Mouse (Mus musculus): ENCODE results near the gene Dhx40. TPM values are rescaled to one million over a fixed set of nuclear protein-coding genes. Genes with fewer than 3 reads are reported as not detected.
"Not testable (repeated sequence)": the region's sequence is repeated elsewhere in the genome, so short reads cannot be mapped to it uniquely, and the experiment has no call there.

Dhx40 gene
- polyA plus RNA-seq, 1 experiment, result 18.6 TPM

DNA sequence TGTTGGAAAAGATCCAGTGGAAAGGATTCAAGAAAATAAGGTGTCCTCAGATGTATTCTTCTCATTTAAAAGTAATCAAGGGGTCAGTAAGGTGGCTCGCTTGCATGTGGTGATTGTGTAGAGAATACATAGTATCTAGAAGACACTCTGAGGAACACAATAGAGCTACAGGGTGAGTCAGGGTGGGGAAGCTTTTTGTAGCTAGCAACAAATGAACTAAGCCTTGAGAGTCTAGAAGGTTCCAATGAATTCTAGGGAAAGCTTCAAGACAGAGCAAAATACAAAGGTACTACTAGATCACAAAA lies 3.7 kb upstream of the Dhx40 start:
- TF ChIP-seq CTCF (IDR thresholded peaks at IDR 0.05; ENCODE audit: borderline replicate concordance, extremely low read depth, insufficient read depth, insufficient read length) (no peak), POLR2A (IDR thresholded peaks at IDR 0.05; ENCODE audit: borderline replicate concordance, extremely low read depth, insufficient read depth, insufficient read length, poor library complexity, severe bottlenecking) (no peak)

GRCm38 (mm10) chr11:86810572-86811325 lies 3.2 kb upstream of the Dhx40 start:
- TF ChIP-seq POLR2A (IDR thresholded peaks at IDR 0.05; ENCODE audit: borderline replicate concordance, extremely low read depth, insufficient read depth, insufficient read length, poor library complexity, severe bottlenecking) (no peak), CTCF (IDR thresholded peaks at IDR 0.05; ENCODE audit: borderline replicate concordance, extremely low read depth, insufficient read depth, insufficient read length) (no peak)
- no peak for DNase-seq (ENCODE audit: low read depth)

More for the DNA sequence above, 3.7 kb upstream of the Dhx40 start:
- no peak for DNase-seq (ENCODE audit: low read depth)

DNA sequence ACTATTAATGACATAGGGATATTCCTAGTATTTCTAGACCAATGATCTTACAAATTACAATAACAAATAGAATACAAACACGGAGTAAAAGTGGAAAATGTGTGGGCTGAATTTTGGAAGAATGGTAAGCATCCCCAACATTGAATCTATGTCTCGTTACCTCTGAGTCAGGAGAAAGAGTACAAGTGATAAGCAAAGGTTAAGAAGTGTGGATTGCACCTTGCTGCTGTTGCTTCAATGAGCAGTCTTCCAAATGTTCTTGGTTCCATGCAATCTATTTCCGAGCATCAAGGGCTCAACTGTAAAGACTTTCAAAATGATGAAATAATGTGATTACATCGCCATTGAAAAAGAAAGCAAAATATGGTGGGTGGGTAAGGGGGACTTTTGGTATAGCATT lies 2.3 kb upstream of the Dhx40 start:
- no peak for TF ChIP-seq POLR2A (IDR thresholded peaks at IDR 0.05; ENCODE audit: borderline replicate concordance, extremely low read depth, insufficient read depth, insufficient read length, poor library complexity, severe bottlenecking)
- no peak for TF ChIP-seq CTCF (IDR thresholded peaks at IDR 0.05; ENCODE audit: borderline replicate concordance, extremely low read depth, insufficient read depth, insufficient read length)
- no peak for DNase-seq (ENCODE audit: low read depth)

DNA sequence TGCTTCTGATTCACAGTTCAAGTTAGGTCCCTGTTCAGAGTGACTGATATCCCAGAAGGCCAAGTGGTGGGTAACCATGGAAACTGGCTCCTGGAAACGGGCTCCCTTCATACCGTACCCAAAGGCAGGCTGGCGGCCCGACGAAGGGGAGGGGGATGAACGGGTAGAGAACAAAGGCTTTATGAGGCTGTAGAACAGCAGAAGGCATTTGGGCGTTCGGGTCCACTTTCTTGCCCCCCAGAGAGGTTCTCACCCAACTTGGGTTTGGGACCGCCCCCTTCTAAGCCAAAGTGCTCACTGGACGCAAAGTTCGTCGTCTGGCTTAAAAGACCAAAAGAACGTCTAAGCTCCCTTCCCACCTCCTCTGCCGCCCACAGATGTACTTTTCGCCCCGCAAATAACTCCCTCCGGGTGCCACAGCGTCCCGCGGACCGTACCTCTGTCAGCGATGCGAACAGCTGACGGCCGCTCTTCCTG lies 507 bp downstream of the Dhx40 start:
- peak; percentile 93 for DNase-seq (ENCODE audit: low read depth)
- TF ChIP-seq POLR2A (IDR thresholded peaks at IDR 0.05; ENCODE audit: borderline replicate concordance, extremely low read depth, insufficient read depth, insufficient read length, poor library complexity, severe bottlenecking), result no peak
- TF ChIP-seq CTCF (IDR thresholded peaks at IDR 0.05; ENCODE audit: borderline replicate concordance, extremely low read depth, insufficient read depth, insufficient read length), result no peak

DNA sequence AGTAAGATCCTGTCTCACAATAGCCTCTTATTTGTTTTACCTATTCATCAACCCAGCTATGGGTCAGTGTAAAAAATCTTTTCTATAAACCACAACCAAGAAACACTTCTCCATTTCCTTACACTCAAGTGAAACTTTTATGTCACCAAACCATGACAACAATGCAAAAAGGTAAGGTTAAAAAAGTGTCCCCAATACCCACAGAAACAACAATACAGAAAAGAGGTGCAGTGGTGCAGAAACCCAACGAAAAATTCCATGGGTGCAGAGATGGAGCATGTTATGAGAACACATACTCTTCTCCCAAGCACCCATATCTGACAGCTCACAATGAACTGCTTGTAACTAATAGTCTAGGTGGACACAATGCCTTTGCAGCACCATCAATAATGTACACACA lies 13.4 kb downstream of the Dhx40 start:
- TF ChIP-seq CTCF (IDR thresholded peaks at IDR 0.05; ENCODE audit: borderline replicate concordance, extremely low read depth, insufficient read depth, insufficient read length) (no peak), POLR2A (IDR thresholded peaks at IDR 0.05; ENCODE audit: borderline replicate concordance, extremely low read depth, insufficient read depth, insufficient read length, poor library complexity, severe bottlenecking) (no peak)
- no peak for DNase-seq (ENCODE audit: low read depth)

DNA sequence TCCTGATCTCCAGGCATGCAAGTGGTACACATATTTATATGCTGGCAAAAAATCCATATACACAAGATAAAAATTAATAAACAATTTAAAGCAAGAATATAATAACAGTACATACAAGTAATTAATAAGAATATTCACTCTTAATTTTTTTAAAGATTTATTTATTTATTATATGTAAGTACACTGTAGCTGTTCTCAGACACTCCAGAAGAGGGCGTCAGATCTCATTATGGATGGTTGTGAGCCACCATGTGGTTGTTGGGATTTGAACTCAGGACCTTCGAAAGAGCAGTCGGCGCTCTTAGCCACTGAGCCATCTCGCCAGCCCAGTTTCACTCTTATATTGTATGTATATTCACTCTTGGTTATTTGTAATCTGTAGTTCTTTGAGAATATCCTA lies 20.1 kb downstream of the Dhx40 start:
- DNase-seq (ENCODE audit: low read depth), result not testable (repeated sequence)

DNA sequence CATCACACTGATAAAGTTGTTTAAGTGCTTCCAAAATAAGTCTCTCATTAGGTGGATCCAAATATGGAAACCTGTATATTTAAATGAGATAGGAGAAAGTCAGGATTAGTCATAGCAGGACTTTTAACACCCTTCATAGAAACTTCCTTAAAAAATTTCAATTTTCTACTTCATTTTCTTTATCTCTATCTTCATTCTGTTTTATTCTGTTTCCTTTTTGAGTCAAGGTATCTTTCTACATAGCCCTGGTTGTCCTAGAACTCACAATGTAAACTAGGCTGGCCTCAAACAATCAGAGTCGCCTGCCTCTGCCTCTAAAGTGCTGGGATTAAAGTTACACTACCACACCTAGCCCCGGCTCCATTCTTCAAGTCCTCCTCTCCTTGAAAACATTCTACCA lies 21.8 kb downstream of the Dhx40 start:
- no peak for TF ChIP-seq CTCF (IDR thresholded peaks at IDR 0.05; ENCODE audit: borderline replicate concordance, extremely low read depth, insufficient read depth, insufficient read length)
- TF ChIP-seq POLR2A (IDR thresholded peaks at IDR 0.05; ENCODE audit: borderline replicate concordance, extremely low read depth, insufficient read depth, insufficient read length, poor library complexity, severe bottlenecking), result no peak
- no peak for DNase-seq (ENCODE audit: low read depth)

DNA sequence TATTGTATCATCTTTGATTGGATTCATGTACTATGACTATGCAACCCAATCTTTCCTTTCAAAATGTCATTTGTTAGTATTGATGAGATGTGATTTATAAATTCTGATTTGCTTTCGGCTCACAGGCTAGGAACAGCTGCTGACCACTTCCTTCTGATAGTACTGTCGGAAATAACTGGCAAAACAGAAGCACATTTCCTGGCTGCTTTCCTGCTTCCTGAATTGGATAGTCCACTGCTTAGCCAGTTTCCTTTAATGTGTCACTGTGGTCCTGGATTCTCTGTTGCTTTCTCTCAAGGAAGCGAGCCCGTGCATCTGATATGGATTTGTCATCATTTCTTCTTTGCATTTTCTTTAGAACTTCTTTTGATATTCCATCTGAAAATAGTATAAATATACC lies 37.7 kb downstream of the Dhx40 start:
- DNase-seq (ENCODE audit: low read depth), result no peak
- TF ChIP-seq POLR2A (IDR thresholded peaks at IDR 0.05; ENCODE audit: borderline replicate concordance, extremely low read depth, insufficient read depth, insufficient read length, poor library complexity, severe bottlenecking), result no peak

DNA sequence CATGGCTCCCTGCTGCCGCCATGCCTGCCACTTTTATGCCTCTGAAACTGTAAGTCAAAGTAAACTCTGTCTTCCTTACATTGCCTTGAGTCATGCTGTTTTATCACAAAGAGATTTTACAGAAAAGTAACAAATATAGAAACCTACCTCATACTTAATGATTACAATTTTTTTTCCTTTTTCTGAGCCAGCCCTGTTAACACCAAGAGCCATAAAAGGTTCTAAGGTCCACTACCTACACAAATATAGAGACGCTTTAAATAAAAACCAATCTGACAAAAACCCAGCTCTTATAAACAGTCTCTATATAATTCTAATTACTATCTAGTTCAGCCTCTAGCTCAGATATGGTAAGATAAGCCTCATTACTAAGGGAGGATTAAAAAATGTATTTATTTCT lies 43.0 kb downstream of the Dhx40 start:
- DNase-seq (ENCODE audit: low read depth), result no peak
- TF ChIP-seq CTCF (IDR thresholded peaks at IDR 0.05; ENCODE audit: borderline replicate concordance, extremely low read depth, insufficient read depth, insufficient read length) (no peak), POLR2A (IDR thresholded peaks at IDR 0.05; ENCODE audit: borderline replicate concordance, extremely low read depth, insufficient read depth, insufficient read length, poor library complexity, severe bottlenecking) (no peak)

DNA sequence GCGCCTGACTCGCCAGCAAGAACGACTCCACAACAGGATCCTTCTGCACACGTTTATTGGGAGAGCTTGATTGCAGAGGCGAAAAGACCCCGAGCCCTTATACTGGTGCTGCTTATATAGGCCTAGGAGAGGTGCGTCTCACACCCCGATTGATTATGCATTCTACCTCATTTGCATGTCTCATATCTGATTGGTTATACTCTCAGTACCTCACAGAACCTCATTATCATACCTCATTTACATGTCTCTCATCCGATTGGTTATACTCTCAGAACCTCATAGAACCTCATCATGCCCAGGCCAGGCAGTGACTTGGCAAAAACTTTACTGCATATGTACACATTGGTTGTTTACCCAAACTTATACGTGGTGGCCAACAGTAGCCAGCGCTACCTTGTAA lies 44.4 kb downstream of the Dhx40 start:
- not testable (repeated sequence) for DNase-seq (ENCODE audit: low read depth)

GRCm38 (mm10) chr11:86760357-86760756 lies 47.2 kb downstream of the Dhx40 start:
- TF ChIP-seq POLR2A (IDR thresholded peaks at IDR 0.05; ENCODE audit: borderline replicate concordance, extremely low read depth, insufficient read depth, insufficient read length, poor library complexity, severe bottlenecking) (no peak), CTCF (IDR thresholded peaks at IDR 0.05; ENCODE audit: borderline replicate concordance, extremely low read depth, insufficient read depth, insufficient read length) (no peak)
- no peak for DNase-seq (ENCODE audit: low read depth)

- DNase-seq (ENCODE audit: low read depth), result no peak
- TF ChIP-seq POLR2A (IDR thresholded peaks at IDR 0.05; ENCODE audit: borderline replicate concordance, extremely low read depth, insufficient read depth, insufficient read length, poor library complexity, severe bottlenecking), result no peak
- TF ChIP-seq CTCF (IDR thresholded peaks at IDR 0.05; ENCODE audit: borderline replicate concordance, extremely low read depth, insufficient read depth, insufficient read length), result no peak
These were observed 47.7 kb downstream of the Dhx40 start for GRCm38 (mm10) chr11:86759886-86760285.

DNA sequence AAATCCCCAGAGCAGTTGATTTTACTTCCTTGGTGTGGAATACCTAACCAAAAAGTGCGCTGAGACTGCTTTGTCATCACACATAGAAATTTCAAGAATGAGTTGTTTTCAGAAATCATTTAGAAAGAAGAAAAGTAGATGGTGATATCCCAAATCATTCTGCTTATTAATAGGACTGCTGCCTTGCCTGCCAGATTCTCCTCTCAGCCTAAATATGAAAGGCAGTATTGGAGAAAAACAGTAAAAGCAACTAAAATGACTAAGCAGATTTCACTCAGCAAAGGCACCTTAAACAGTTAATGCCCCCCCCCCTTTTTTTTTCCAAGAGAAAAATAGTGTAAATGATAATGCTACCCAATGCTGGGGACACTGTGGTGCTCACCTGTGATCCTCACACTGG lies 48.3 kb downstream of the Dhx40 start:
- DNase-seq (ENCODE audit: low read depth), result no peak
- no peak for TF ChIP-seq CTCF (IDR thresholded peaks at IDR 0.05; ENCODE audit: borderline replicate concordance, extremely low read depth, insufficient read depth, insufficient read length)
- no peak for TF ChIP-seq POLR2A (IDR thresholded peaks at IDR 0.05; ENCODE audit: borderline replicate concordance, extremely low read depth, insufficient read depth, insufficient read length, poor library complexity, severe bottlenecking)
